Mouse (Mus musculus) liver, embryonic 14.5 days (tissue): ENCODE data around the gene Helz2. TPM values are rescaled to one million over a fixed set of nuclear protein-coding genes. Genes with fewer than 3 reads are reported as not detected.

Source experiments
- ATAC-seq: fragments of 200-750 bp; cut with Nextera tagmentation; 2 replicates; pipeline ENCODE4 v1.8.0; 2017; ENCODE audit warnings: moderate number of reproducible peaks, mild to moderate bottlenecking, moderate library complexity; ENCODE audit not compliant: insufficient read depth
- DNase-seq, 3 experiments: peaks; one replicate each; pipeline ENCODE4 v3.0.0-alpha.2; 2012 to 2013; ENCODE audit warnings: low read depth in 3 of 3, low spot score in 3 of 3
- H3K27ac ChIP-seq: fragments of 300-500 bp; sonication (generic); 2 replicates; pipeline ENCODE4 v1.5.1; 2014; ENCODE audit warnings: moderate library complexity, mild to moderate bottlenecking, control low read depth, inconsistent platforms
- H3K27me3 ChIP-seq: fragments of 300-500 bp; sonication (generic); 2 replicates; pipeline ENCODE4 v1.6.1; 2014; ENCODE audit warnings: mild to moderate bottlenecking, low read length, moderate library complexity; ENCODE audit not compliant: control insufficient read depth, insufficient read depth
- H3K36me3 ChIP-seq: fragments of 300-500 bp; sonication (generic); replicated peaks from 2 replicates; pipeline ENCODE4 v1.6.1; 2014; ENCODE audit warnings: low read depth; ENCODE audit not compliant: control insufficient read depth, insufficient read depth
- H3K4me1 ChIP-seq, 2 experiments: fragments of 200-500 bp in 1 of 2; fragments of 300-500 bp in 1 of 2; sonication (generic) in 1 of 2; replicated peaks; 2 replicates each; pipeline ENCODE4 v1.6.1; 2012 to 2014; ENCODE audit warnings: antibody characterized with exemption in 1 of 2, inconsistent platforms in 1 of 2, low read length in 1 of 2; ENCODE audit not compliant: control insufficient read depth in 2 of 2, insufficient read depth in 2 of 2
- H3K4me2 ChIP-seq: fragments of 300-500 bp; sonication (generic); 2 replicates; pipeline ENCODE4 v1.6.1; 2014; ENCODE audit warnings: low read depth, mild to moderate bottlenecking, control low read depth, moderate library complexity
- H3K4me3 ChIP-seq, 2 experiments: fragments of 200-500 bp in 1 of 2; fragments of 300-500 bp in 1 of 2; sonication (generic) in 1 of 2; 2 replicates each; pipeline ENCODE4 v1.5.1; 2012 to 2014; ENCODE audit warnings: low read depth in 2 of 2, low read length in 2 of 2, mild to moderate bottlenecking in 2 of 2, control low read depth in 1 of 2, inconsistent platforms in 1 of 2, moderate library complexity in 1 of 2; ENCODE audit not compliant: insufficient read depth in 1 of 2
- H3K9ac ChIP-seq: fragments of 300-500 bp; sonication (generic); replicated peaks from 2 replicates; pipeline ENCODE4 v1.6.1; 2014; ENCODE audit warnings: mild to moderate bottlenecking, control low read depth, moderate library complexity
- H3K9me3 ChIP-seq: fragments of 300-500 bp; sonication (generic); 2 replicates; pipeline ENCODE4 v1.6.1; 2016; ENCODE audit warnings: low read length, mixed read lengths; ENCODE audit not compliant: control insufficient read depth
- CTCF ChIP-seq: IDR thresholded peaks from 2 replicates; pipeline ENCODE4 v1.5.1; 2016; ENCODE audit warnings: antibody characterized with exemption, low read depth, control low read depth
- EP300 ChIP-seq: IDR thresholded peaks from 2 replicates; pipeline ENCODE4 v1.6.1; 2016; ENCODE audit warnings: antibody characterized with exemption, low read depth
- WGBS: fragments of 180-500 bp; shearing (Covaris S2); extraction: QIAGEN DNeasy Blood & Tissue Kit; methylation state at CpG from one replicate; pipeline ENCODE4 v1.1.7; 2014; ENCODE audit not compliant: insufficient replicate concordance; 5-methylcytosine and 5-hydroxymethylcytosine counted together
- polyA plus RNA-seq, 2 experiments: library from polyadenylated mRNA; depleted of rRNA in 1 of 2; stranded (reverse) in 1 of 2; unstranded in 1 of 2; fragments of >200 nt; fragmentation: Nextera tagmentation in 1 of 2; extraction: Ambion mirVana in 1 of 2; gene quantifications; 2 replicates each; pipeline versions ENCODE4 v1.2.1 to v1.2.3; 2012 to 2014

Gene Helz2
- polyA plus RNA-seq, 2 experiments = 1.6 to 4.6 TPM

DNA sequence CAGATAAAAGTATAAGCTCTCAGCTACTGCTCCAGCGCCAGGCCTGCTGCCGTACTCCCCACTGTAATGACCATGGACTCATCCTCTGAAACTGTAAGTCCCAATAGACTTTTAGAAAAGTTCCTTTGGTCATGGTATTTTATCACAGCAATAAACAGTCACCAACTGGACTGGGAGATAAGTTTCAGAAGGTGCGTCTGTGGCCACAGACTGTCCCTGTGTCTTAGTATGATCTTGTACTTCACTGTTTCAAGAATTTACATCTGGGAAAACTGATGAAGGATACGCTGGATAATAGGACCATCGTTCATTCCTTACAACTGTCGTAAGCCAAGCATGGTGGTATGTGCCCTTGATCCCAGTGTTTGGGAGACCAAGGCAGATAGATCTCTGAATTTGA lies 25.8 kb downstream of the Helz2 start:
- peak; percentile 34; the same call in 1 of the 2 replicates for ATAC-seq
- H3K4me2 ChIP-seq = no peak overlapping the region
- 46% methylated on average over 6 of the region's 6 CpGs for WGBS

DNA sequence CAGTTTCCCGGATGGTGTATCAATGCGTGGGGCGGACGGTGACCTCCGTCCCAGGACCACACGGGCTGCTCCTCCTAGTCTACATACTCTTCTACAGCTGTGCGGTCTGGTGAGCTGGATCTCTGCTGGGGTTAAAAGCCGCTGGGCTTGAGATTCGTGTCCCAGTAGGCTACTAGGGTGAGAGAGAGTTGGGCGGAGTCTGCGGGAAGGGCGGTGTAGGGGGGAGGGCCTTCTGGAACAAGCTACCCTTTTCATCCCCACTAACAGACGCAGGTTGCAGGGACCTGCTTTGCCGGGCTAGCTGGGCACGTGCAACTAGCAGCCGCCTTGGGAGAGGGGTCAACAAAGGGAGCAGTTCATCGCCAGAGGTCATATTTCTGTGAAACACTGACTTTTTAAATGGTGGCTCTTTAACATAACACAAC lies 28.8 kb downstream of the Helz2 start, which contains the start of gene Srms:
Gene Srms (minus strand): TSS at position 165 of the 425 bp plus-strand sequence.
- DNase-seq (no peak), ATAC-seq (peak; percentile 57)
- peaks cover 42% of the 10 kb centered on the region for H3K27me3 ChIP-seq
- peaks cover 4 to 9% of the 10 kb centered on the region in 2 experiments for H3K4me1 ChIP-seq
- H3K9me3 ChIP-seq = no peaks in the 10 kb centered on the region
- no peaks in the 10 kb centered on the region for H3K36me3 ChIP-seq
- H3K27ac ChIP-seq = no peak within 1 kb of the TSS
- WGBS = 1% methylated on average over 17 of the region's 17 CpGs
- TF ChIP-seq EP300 = no peak
- TF ChIP-seq CTCF = no peak
- peak within 1 kb of the TSS; percentile 17 to 43 for H3K4me3 ChIP-seq
- H3K4me2 ChIP-seq = peak within 1 kb of the TSS; percentile 65
- peak within 1 kb of the TSS; percentile 16 for H3K9ac ChIP-seq

More for the DNA sequence above, 25.8 kb downstream of the Helz2 start:
- no peak for DNase-seq
- H3K4me3 ChIP-seq = no peak overlapping the region
- no peaks in the 10 kb centered on the region for H3K9me3 ChIP-seq
- TF ChIP-seq CTCF (no peak), EP300 (peak; percentile 52)
- peaks cover 6 to 16% of the 10 kb centered on the region in 2 experiments for H3K4me1 ChIP-seq
- peaks cover 41% of the 10 kb centered on the region for H3K27me3 ChIP-seq
- H3K27ac ChIP-seq = no peak overlapping the region
- H3K9ac ChIP-seq = no peak overlapping the region
- no peaks in the 10 kb centered on the region for H3K36me3 ChIP-seq

DNA sequence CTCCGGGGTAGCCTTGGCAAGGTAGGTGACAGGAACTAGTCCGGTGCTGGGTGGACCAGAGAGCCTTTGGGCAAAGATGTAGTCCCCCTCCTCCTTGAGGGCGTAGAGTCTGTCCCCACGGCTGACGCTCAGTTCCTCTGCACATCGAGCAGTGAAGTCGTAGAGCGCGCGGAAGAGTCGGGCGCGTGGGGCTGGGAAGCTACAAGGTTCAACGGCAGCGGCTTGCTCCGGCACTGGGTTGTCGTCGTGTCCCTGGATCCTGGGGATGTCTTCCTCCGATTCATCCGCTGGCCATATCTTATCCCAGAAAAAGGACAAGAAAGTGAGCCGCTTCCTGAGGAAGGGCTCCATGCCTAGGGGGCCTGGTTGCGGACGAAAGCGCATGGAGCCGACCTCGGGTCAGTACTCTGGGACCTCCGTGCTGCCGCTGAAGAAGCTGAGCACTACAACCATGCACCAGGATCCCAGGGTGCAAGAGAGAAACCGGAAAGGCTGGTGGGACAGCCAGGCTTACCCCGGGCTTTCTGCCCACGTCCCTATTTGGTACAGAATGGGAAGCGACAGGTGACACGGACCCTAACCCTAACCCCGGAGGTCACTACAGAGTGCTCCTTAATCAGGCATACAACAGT lies 29.3 kb downstream of the Helz2 start:
- 4% methylated on average over 34 of the region's 34 CpGs for WGBS
- no peak overlapping the region for H3K27ac ChIP-seq
- peak overlapping the region; percentile 17 to 43 for H3K4me3 ChIP-seq
- peak overlapping the region; percentile 16 for H3K9ac ChIP-seq
- H3K9me3 ChIP-seq = no peaks in the 10 kb centered on the region
- H3K36me3 ChIP-seq = no peaks in the 10 kb centered on the region
- DNase-seq (no peak), ATAC-seq (peak; percentile 21)
- peak overlapping the region; percentile 65 for H3K4me2 ChIP-seq
- TF ChIP-seq EP300 (no peak), CTCF (no peak)
- peaks cover 42% of the 10 kb centered on the region for H3K27me3 ChIP-seq
- peaks cover 4 to 9% of the 10 kb centered on the region in 2 experiments for H3K4me1 ChIP-seq

DNA sequence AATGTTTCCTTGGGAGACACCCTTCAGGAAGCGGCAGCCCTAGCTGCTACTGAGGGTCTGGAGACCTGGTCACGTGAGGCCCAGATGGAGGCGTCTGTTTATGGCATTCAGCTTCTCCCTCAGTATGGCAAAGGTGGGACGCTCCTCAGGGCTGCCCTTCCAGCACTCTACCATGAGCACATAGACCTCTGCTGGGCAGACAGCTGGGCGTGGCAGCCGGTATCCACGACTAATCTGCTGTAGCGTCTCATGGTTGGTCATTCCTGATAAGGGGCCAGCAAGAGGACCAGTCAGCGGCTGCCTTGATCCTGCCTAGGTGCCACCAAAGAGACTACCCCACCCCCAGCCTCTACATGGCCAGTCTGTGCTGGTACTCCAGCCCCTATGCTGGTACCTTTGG lies 35.7 kb downstream of the Helz2 start:
- peak; percentile 71 to 75 (median 71) for DNase-seq
- Histone ChIP-seq H3K27me3 (peaks cover 8% of the 10 kb centered on the region), H3K27ac (peak overlapping the region; percentile 63), H3K36me3 (no peaks in the 10 kb centered on the region), H3K9ac (peak overlapping the region; percentile 10; the same call in 1 of the 2 replicates), H3K4me3 (peak overlapping the region; percentile 18; a peak in 2 of 4 replicates), H3K4me1 (peaks cover 25 to 35% of the 10 kb centered on the region in 2 experiments), H3K9me3 (no peaks in the 10 kb centered on the region), H3K4me2 (peak overlapping the region; percentile 62)
- peak; percentile 98 for ATAC-seq
- WGBS = 19% methylated on average over 9 of the region's 9 CpGs
- TF ChIP-seq CTCF (peak; percentile 8; the same call in 1 of the 2 replicates), EP300 (peak; percentile 77)

DNA sequence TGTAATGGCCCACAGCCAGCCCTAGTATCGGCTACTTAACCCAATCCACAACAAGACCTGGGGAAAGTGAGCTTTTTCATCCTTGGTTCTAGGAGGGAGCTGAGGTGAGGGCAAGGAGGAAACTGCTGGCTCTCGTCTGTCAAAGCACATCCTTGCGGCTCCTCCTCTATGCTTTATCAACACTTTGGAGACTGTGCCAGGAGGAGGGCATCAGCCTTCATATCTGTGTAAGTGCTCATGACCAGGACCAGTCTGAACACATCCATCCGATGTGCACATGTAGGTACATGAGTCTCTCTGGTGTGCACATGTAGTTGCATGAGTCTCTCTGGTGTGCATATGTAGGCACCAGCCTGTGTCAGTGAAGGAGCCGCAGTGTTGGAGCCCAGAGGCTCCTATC lies 36.1 kb downstream of the Helz2 start:
- 45% methylated on average over 5 of the region's 5 CpGs for WGBS
- Histone ChIP-seq H3K27me3 (peaks cover 3% of the 10 kb centered on the region), H3K27ac (peak overlapping the region; percentile 63), H3K9me3 (no peaks in the 10 kb centered on the region), H3K4me1 (peaks cover 25 to 35% of the 10 kb centered on the region in 2 experiments), H3K36me3 (no peaks in the 10 kb centered on the region), H3K9ac (peak overlapping the region; percentile 10; the same call in 1 of the 2 replicates), H3K4me3 (peak overlapping the region in 1 of 2 experiments; percentile 18; a peak in 1 of 4 replicates), H3K4me2 (peak overlapping the region; percentile 62)
- TF ChIP-seq CTCF (no peak), EP300 (no peak)
- DNase-seq (no peak), ATAC-seq (peak; percentile 83)
